Mouse (Mus musculus): Measurements from ENCODE around the gene Togaram2. TPM values are rescaled to one million over a fixed set of nuclear protein-coding genes. Genes with fewer than 3 reads are reported as not detected.

Gene Togaram2
- not detected for polyA plus RNA-seq (2015; fragmentation: Illumina TruSeq; extraction: RNeasy Lipid Tissue Mini Kit (QIAGEN cat#74804); ENCODE audit: insufficient read depth, low read depth, low replicate concordance)

GRCm38 (mm10) chr17:71673092-71673491 lies at the start of gene Togaram2:
Gene Togaram2, plus strand, starts transcription at chr17:71673261.

GRCm38 (mm10) chr17:71752831-71753230 lies 79.8 kb downstream of the Togaram2 start, which contains the start of gene Pcare:
Gene Pcare, minus strand, starts transcription at chr17:71752894.

GRCm38 (mm10) chr17:71768173-71768572 lies 95.1 kb downstream of the Togaram2 start, which contains the start of gene Clip4:
Gene Clip4, plus strand, starts transcription at chr17:71768473.

Other genes with a start within 250 kb of the Togaram2 start
- gene Gm4707, start 213.3 kb upstream of the Togaram2 start, polyA plus RNA-seq (2015; fragmentation: Illumina TruSeq; extraction: RNeasy Lipid Tissue Mini Kit (QIAGEN cat#74804); ENCODE audit: insufficient read depth, low read depth, low replicate concordance) = not detected
- gene Smchd1, start 197.9 kb upstream of the Togaram2 start, polyA plus RNA-seq (2015; fragmentation: Illumina TruSeq; extraction: RNeasy Lipid Tissue Mini Kit (QIAGEN cat#74804); ENCODE audit: insufficient read depth, low read depth, low replicate concordance) = 7.8 TPM
- gene Ndc80, start 146.4 kb upstream of the Togaram2 start, polyA plus RNA-seq (2015; fragmentation: Illumina TruSeq; extraction: RNeasy Lipid Tissue Mini Kit (QIAGEN cat#74804); ENCODE audit: insufficient read depth, low read depth, low replicate concordance) = not detected
- gene Spdya, start 121.2 kb upstream of the Togaram2 start, polyA plus RNA-seq (2015; fragmentation: Illumina TruSeq; extraction: RNeasy Lipid Tissue Mini Kit (QIAGEN cat#74804); ENCODE audit: insufficient read depth, low read depth, low replicate concordance) = not detected
- gene Wdr43, start 57.4 kb upstream of the Togaram2 start, polyA plus RNA-seq (2015; fragmentation: Illumina TruSeq; extraction: RNeasy Lipid Tissue Mini Kit (QIAGEN cat#74804); ENCODE audit: insufficient read depth, low read depth, low replicate concordance) = 19.9 TPM
- gene Pcare, start 79.6 kb downstream of the Togaram2 start, polyA plus RNA-seq (2015; fragmentation: Illumina TruSeq; extraction: RNeasy Lipid Tissue Mini Kit (QIAGEN cat#74804); ENCODE audit: insufficient read depth, low read depth, low replicate concordance) = not detected
- gene Clip4, start 95.2 kb downstream of the Togaram2 start, polyA plus RNA-seq (2015; fragmentation: Illumina TruSeq; extraction: RNeasy Lipid Tissue Mini Kit (QIAGEN cat#74804); ENCODE audit: insufficient read depth, low read depth, low replicate concordance) = 1.5 TPM

Measured in pancreas, adult 10 weeks (tissue).